Mouse (Mus musculus): ENCODE measurements around the gene Draxin. TPM values are rescaled to one million over a fixed set of nuclear protein-coding genes. Genes with fewer than 3 reads are reported as not detected.
"Not testable (repeated sequence)": the region's sequence is repeated elsewhere in the genome, so short reads cannot be mapped to it uniquely, and the experiment has no call there.

Draxin gene
- polyA plus RNA-seq, 1 experiment from 2014 or later, result 1.3 TPM

- Histone ChIP-seq H3K27me3 (ENCODE audit: low read depth, poor library complexity, severe bottlenecking) (0 out of 2 replicates have a peak, but pooled peaks cover 3% of the 10 kb centered on the region), H3K4me3 (no peak overlapping the region), H3K4me1 (peaks cover 46% of the 10 kb centered on the region), H3K9me3 (replicated peaks) (no peaks in the 10 kb centered on the region), H3K36me3 (no peaks in the 10 kb centered on the region), H3K27ac (peak overlapping the region; percentile 87; the same call in 1 of the 2 replicates)
- 83% methylated on average over 9 of the region's 9 CpGs for WGBS
- DNase-seq (ENCODE audit: low spot score), result no peak
Observed at GRCm38 (mm10) chr4:148120555-148120954, 9.9 kb downstream of the Draxin start.

DNA sequence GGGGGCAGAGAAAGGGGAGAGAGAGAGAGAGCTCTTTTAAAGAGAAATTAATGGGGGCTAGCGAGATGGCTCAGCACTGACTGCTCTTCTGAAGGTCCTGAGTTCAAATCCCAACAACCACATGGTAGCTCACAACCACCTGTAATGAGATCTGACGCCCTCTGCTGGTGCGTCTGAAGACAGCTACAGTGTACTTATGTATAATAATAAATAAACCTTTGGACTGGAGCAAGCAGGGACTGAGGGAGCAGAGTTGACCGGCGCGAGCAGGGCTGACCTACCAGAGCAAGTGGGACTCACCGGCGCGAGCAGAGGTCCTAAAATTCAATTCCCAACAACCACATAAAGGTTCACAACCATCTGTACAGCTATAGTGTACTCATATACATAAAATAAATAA, 10.9 kb downstream of the Draxin start:
- H3K36me3 ChIP-seq; H3K27me3 ChIP-seq (ENCODE audit: low read depth, poor library complexity, severe bottlenecking); H3K27ac ChIP-seq; H3K9me3 ChIP-seq (replicated peaks); H3K4me3 ChIP-seq; DNase-seq (ENCODE audit: low spot score): not testable (repeated sequence)
- H3K4me1 ChIP-seq, result peaks cover 48% of the 10 kb centered on the region
- 86% methylated on average over 9 of the region's 9 CpGs for WGBS

- no peak for DNase-seq (ENCODE audit: low spot score)
- peaks cover 32% of the 10 kb centered on the region for H3K4me1 ChIP-seq
- no peak overlapping the region for H3K4me3 ChIP-seq
- H3K27ac ChIP-seq, result no peak overlapping the region
- H3K36me3 ChIP-seq, result no peaks in the 10 kb centered on the region
- 0 out of 2 replicates have a peak, but pooled peaks cover 8% of the 10 kb centered on the region for H3K27me3 ChIP-seq (ENCODE audit: low read depth, poor library complexity, severe bottlenecking)
- WGBS, result 76% methylated on average over 4 of the region's 4 CpGs
- H3K9me3 ChIP-seq (replicated peaks), result no peaks in the 10 kb centered on the region
Observed at GRCm38 (mm10) chr4:148117392-148117791, 13.1 kb downstream of the Draxin start.

- no peak overlapping the region for H3K4me3 ChIP-seq
- no peak overlapping the region for H3K27ac ChIP-seq
- whole genome bisulfite sequencing, result 80% methylated on average over 4 of the region's 4 CpGs
- DNase-seq (ENCODE audit: low spot score), result no peak
- 0 out of 2 replicates have a peak, but pooled peaks cover 8% of the 10 kb centered on the region for H3K27me3 ChIP-seq (ENCODE audit: low read depth, poor library complexity, severe bottlenecking)
- H3K9me3 ChIP-seq (replicated peaks), result no peaks in the 10 kb centered on the region
- H3K36me3 ChIP-seq, result no peaks in the 10 kb centered on the region
- peaks cover 25% of the 10 kb centered on the region for H3K4me1 ChIP-seq
Observed at GRCm38 (mm10) chr4:148116657-148117056, 13.8 kb downstream of the Draxin start.

DNA sequence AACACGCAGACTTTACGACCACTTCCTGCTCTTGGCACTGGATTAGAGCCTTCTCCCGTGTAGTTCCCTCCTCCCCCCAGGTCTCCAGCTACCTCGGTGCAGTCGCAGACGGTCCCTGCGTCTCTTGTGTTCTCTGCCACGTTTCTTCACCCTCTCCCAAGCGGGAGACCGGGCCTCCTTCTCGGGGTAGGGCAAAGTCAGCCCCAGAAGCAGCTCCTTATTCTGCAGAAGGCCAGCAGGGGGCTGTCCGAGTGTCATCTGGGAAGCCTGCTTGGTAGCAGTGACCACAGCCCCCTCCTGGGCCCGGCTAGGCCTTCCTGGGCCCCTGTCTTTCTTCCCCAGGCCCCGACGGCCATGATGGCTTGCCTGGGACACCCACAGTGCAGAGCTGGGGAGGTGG, 15.0 kb downstream of the Draxin start:
- WGBS, result 3% methylated on average over 15 of the region's 15 CpGs
- peak overlapping the region; percentile 18 for H3K4me3 ChIP-seq

DNA sequence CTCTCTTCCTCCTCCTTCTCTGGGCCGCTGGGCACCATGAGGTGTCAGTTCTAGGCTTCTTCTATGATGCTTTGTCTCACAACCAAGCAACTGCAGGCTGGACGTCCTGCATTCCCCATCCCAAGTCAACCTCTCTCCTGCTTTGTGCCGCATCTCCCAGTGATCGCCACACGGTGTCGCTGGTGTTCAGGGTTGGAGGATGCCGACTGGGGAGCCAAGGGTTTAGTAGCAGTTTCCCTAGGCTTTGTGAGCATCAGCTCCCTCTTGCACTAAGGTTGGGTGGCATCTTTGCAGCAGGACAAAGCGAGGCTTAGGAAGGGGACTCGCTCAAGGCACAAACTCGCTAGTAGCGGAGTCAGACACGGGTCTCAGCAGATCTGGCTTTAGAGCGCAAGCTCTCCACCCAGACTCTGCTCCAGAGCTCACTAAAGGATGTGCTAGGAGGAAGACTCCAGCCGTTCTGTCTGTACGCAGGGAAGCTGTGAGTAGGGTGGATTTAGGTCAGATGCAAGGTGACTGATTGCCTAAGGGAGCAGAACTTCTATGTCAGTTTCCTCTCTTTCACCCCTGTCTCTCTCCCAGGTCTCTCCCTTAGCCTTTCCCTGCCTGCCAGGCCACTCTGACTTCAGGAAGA, 15.6 kb downstream of the Draxin start:
- WGBS, result 6% methylated on average over 15 of the region's 15 CpGs
- peak; percentile 96 for DNase-seq (ENCODE audit: low spot score)
- H3K27ac ChIP-seq, result peak overlapping the region; percentile 70
- H3K27me3 ChIP-seq (ENCODE audit: low read depth, poor library complexity, severe bottlenecking), result 0 out of 2 replicates have a peak, but pooled peaks cover 8% of the 10 kb centered on the region
- H3K36me3 ChIP-seq, result no peaks in the 10 kb centered on the region
- peak overlapping the region; percentile 18 for H3K4me3 ChIP-seq
- no peaks in the 10 kb centered on the region for H3K9me3 ChIP-seq (replicated peaks)
- peaks cover 17% of the 10 kb centered on the region for H3K4me1 ChIP-seq

More for the DNA sequence above, 15.0 kb downstream of the Draxin start:
- peak; percentile 75 for DNase-seq (ENCODE audit: low spot score)
- H3K4me1 ChIP-seq, result peaks cover 17% of the 10 kb centered on the region
- H3K9me3 ChIP-seq (replicated peaks), result no peaks in the 10 kb centered on the region
- 0 out of 2 replicates have a peak, but pooled peaks cover 8% of the 10 kb centered on the region for H3K27me3 ChIP-seq (ENCODE audit: low read depth, poor library complexity, severe bottlenecking)
- H3K36me3 ChIP-seq, result no peaks in the 10 kb centered on the region
- peak overlapping the region; percentile 70 for H3K27ac ChIP-seq

GRCm38 (mm10) chr4:148112519-148112918, 18.0 kb downstream of the Draxin start:
- peaks cover 21% of the 10 kb centered on the region for H3K27me3 ChIP-seq (ENCODE audit: low read depth, poor library complexity, severe bottlenecking)
- DNase-seq (ENCODE audit: low spot score), result no peak
- WGBS, result 85% methylated on average over 12 of the region's 12 CpGs
- H3K4me3 ChIP-seq, result no peak overlapping the region
- H3K36me3 ChIP-seq, result no peaks in the 10 kb centered on the region
- peaks cover 26% of the 10 kb centered on the region for H3K4me1 ChIP-seq
- H3K27ac ChIP-seq, result no peak overlapping the region
- H3K9me3 ChIP-seq (replicated peaks), result no peaks in the 10 kb centered on the region

DNA sequence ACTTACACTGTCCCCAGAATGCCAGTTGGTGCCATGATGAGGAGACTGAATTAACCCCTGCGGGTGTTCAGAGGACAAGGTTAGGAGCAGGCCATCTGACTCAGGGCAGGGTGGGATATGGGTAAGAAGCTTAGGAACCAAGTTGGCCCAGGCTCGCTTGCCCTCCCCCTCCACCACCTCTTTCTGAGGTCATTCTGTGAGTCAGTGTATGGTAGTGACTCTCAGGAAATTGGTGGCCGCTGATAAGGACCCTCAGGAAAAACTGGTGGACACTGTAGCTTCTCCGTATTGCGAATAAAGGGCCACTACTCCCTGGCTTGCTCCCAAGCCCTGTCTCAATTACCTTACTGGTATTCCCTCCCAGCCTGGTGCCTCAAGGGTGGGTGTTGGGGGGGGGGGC, 21.3 kb downstream of the Draxin start:
- Histone ChIP-seq H3K27me3 (ENCODE audit: low read depth, poor library complexity, severe bottlenecking) (peaks cover 23% of the 10 kb centered on the region), H3K4me1 (peaks cover 14% of the 10 kb centered on the region), H3K36me3 (no peaks in the 10 kb centered on the region), H3K9me3 (replicated peaks) (no peaks in the 10 kb centered on the region), H3K4me3 (no peak overlapping the region), H3K27ac (no peak overlapping the region)
- WGBS, result 74% methylated on average over 5 of the region's 5 CpGs
- DNase-seq (ENCODE audit: low spot score), result no peak

DNA sequence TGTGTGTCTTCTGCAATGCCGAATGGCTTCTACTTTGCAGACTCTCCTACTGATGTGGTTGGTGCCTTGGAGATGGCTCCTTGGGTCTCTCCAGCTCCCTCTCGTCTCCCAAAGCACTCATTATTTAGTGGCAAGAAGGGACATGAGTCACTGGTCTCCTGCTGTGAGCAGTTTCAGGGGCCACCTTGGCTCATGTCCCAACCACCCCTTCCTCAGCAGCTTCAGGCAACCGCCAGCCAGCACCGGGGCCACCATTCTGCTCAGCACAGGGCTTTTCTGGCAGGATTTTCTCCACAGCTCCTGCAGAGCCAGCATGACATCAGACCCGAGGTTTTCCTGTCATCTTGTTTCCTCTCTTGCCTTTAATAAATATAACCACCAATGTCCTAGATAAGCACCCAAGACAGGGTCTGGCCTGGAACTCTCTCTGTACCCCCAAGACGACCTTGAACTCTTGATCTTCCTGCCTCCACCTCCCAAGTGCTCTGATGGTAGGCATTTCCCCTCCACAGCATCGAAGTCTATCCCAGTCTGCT, 21.9 kb downstream of the Draxin start:
- H3K27ac ChIP-seq, result no peak overlapping the region
- no peak for DNase-seq (ENCODE audit: low spot score)
- H3K4me1 ChIP-seq, result peaks cover 14% of the 10 kb centered on the region
- H3K4me3 ChIP-seq, result no peak overlapping the region
- peaks cover 23% of the 10 kb centered on the region for H3K27me3 ChIP-seq (ENCODE audit: low read depth, poor library complexity, severe bottlenecking)
- no peaks in the 10 kb centered on the region for H3K36me3 ChIP-seq
- 51% methylated on average over 7 of the region's 7 CpGs for WGBS
- H3K9me3 ChIP-seq (replicated peaks), result no peaks in the 10 kb centered on the region

GRCm38 (mm10) chr4:148107621-148108291, 22.7 kb downstream of the Draxin start:
- WGBS, result 25% methylated on average over 22 of the region's 22 CpGs
- H3K4me3 ChIP-seq, result no peak overlapping the region

DNA sequence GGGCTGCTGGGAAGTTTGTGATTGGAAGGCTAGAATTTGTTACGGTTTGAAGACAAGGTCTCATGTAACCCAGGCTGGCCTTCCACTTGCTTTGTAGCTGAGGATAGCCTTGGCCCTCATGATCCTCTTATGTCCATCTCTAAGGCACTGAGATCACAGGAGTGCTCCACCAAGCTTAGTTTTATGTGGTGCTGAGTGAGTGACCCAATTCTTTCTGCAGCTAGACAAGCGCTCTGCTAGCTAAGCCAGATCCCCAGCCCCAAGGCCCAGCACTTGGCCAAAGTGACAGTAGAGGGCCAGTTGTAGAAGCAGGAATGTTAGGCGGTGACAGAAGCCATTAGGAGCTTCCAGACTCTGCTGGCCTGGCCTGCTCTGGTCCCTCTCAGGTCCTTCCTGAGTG, 26.4 kb downstream of the Draxin start:
- Histone ChIP-seq H3K4me3 (no peak overlapping the region), H3K36me3 (no peaks in the 10 kb centered on the region)
- WGBS, result 75% methylated on average over 3 of the region's 3 CpGs

More at GRCm38 (mm10) chr4:148107621-148108291, 22.7 kb downstream of the Draxin start:
- Histone ChIP-seq H3K9me3 (replicated peaks) (no peaks in the 10 kb centered on the region), H3K27ac (peak overlapping the region; percentile 54), H3K27me3 (ENCODE audit: low read depth, poor library complexity, severe bottlenecking) (peaks cover 23% of the 10 kb centered on the region), H3K36me3 (no peaks in the 10 kb centered on the region), H3K4me1 (peaks cover 14% of the 10 kb centered on the region)
- DNase-seq (ENCODE audit: low spot score), result peak; percentile 60

GRCm38 (mm10) chr4:148101801-148102527, 28.5 kb downstream of the Draxin start:
- peak overlapping the region; percentile 19; the same call in 1 of the 2 replicates for H3K27ac ChIP-seq

More for the DNA sequence above, 26.4 kb downstream of the Draxin start:
- peaks cover 27% of the 10 kb centered on the region for H3K4me1 ChIP-seq
- peaks cover 35% of the 10 kb centered on the region for H3K27me3 ChIP-seq (ENCODE audit: low read depth, poor library complexity, severe bottlenecking)
- no peaks in the 10 kb centered on the region for H3K9me3 ChIP-seq (replicated peaks)
- DNase-seq (ENCODE audit: low spot score), result no peak
- H3K27ac ChIP-seq, result no peak overlapping the region

More at GRCm38 (mm10) chr4:148101801-148102527, 28.5 kb downstream of the Draxin start:
- peaks cover 17% of the 10 kb centered on the region for H3K27me3 ChIP-seq (ENCODE audit: low read depth, poor library complexity, severe bottlenecking)
- no peaks in the 10 kb centered on the region for H3K9me3 ChIP-seq (replicated peaks)
- 22% methylated on average over 29 of the region's 29 CpGs for WGBS
- peak overlapping the region; percentile 31 for H3K4me3 ChIP-seq
- no peaks in the 10 kb centered on the region for H3K36me3 ChIP-seq
- DNase-seq (ENCODE audit: low spot score), result peak; percentile 67
- H3K4me1 ChIP-seq, result peaks cover 13% of the 10 kb centered on the region

Measured in limb, embryonic 10.5 days (tissue).